Mouse (Mus musculus) adipose tissue, adult 10 weeks (tissue): Measurements from ENCODE around the gene Tbck. TPM values are rescaled to one million over a fixed set of nuclear protein-coding genes. Genes with fewer than 3 reads are reported as not detected.

Experiments
- polyA plus RNA-seq: library from polyadenylated mRNA; stranded (reverse); fragments of 350-450 nt; fragmentation: Illumina TruSeq; extraction: RNeasy Lipid Tissue Mini Kit (QIAGEN cat#74804); gene quantifications from one replicate; pipeline ENCODE4 v1.2.3, GENCODE M21; 2014; ENCODE audit warnings: low read depth, low replicate concordance

Gene Tbck
- 6.6 TPM for polyA plus RNA-seq

DNA sequence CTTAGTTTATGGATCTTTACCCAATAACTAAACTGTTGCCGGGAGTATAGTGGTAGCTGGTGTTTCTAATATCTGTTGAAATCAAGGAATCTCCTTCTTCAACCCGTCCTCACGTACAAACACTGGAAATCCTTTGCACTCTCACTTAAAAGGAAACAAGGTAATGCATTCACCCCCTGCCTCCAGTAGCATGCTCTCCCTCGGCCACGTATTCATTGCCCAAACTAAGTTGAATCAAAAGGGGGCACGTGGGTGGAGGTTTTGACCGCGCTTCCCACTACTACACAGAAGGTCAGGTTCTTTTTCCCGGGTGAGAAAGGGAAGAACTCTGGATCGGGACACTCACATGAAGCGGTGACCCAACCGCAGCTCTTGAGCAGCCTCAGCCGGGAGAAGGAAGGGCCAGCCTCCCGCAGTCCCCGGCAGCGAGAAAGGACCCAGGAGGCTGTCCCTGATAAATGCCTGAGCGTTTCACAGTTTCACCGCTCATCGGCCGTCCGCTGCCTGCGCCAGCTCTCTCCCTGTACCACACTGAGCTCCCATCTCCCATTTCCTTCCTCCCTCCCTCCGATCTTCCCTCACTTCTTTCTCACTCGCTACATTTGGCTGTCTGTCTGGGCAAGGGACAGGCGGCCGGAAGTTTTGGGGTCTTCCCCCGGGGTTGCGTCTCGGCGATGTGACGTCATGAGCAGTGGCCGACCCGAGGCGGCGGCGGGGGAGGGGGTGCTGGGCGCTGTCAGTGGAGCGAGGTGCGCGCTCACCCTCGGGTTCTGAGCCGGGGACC is at the start of gene Tbck:
Gene Tbck, plus strand, starts transcription at position 698 of the 784 bp plus-strand sequence.

DNA sequence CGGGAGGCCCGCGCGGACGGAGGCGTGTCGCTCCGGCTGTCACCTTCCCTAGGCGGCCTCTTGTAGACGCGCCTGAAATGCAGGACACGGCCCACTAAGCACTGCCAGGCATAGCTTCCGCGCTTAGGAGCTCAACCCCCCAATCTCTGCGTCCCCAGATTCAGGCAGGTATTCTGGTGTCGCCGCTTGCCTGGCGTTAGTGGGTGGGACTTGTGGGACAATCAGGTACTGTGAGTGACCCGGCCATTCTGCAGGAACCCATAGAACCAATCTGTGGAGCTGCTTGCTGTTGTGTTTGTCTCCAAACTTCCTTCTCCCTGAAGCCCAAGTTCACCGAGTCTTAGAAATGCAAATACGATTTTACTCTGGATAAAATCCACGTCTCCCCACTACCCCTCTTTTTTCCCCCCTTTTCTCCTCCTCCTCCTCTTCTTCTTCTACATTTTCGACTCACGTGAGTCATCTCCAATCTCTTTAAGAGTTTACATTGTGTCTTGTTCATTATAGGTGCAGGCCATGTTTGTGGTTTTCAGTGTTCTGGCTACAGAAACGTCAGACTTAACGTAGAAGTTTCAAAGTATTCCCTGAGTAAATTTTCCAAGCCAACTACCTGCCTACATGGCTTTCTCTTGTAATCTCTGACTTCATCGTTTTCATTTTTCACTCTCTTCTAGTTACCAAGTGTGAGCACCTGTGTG is 436 bp downstream of the Tbck start, which contains the start of gene Aimp1:
Gene Aimp1, minus strand, starts transcription at position 140 of the 698 bp plus-strand sequence.

Other genes with a start within 250 kb of the Tbck start
- not detected for gene Gimd1, start 54.3 kb upstream of the Tbck start, polyA plus RNA-seq
- 78.7 TPM for gene Aimp1, start 226 bp downstream of the Tbck start, polyA plus RNA-seq